Mouse (Mus musculus): ENCODE measurements at regions not wholly inside any gene's neighbourhood (a gene's known extent, or its start where the extent isn't known, plus 50 kb on each side); places are given as distances from the start of the nearest gene placed in this dataset.
"Not testable (repeated sequence)": the region's sequence is repeated elsewhere in the genome, so short reads cannot be mapped to it uniquely, and the experiment has no call there.

- peak in 2 of 3 experiments; percentile 24 to 49; a peak in 4 of 6 replicates for TF ChIP-seq CTCF (IDR thresholded peaks at IDR 0.05 in 2 of 3, conservative IDR thresholded peaks at IDR 0.05 in 1 of 3; ENCODE audit: control insufficient read depth in 1 of 3, insufficient read depth in 1 of 3, low read depth in 2 of 3, low read length in 3 of 3, poor library complexity in 1 of 3, severe bottlenecking in 1 of 3)
- TF ChIP-seq POLR2A (IDR thresholded peaks at IDR 0.05; ENCODE audit: control insufficient read depth in 1 of 2, insufficient read depth in 1 of 2, low read depth in 1 of 2, low read length in 2 of 2, poor library complexity in 1 of 2), result peak in 1 of 2 experiments; percentile 36; a peak in 1 of 4 replicates
- TF ChIP-seq ZC3H11A (IDR thresholded peaks at IDR 0.05; ENCODE audit: low read depth, low read length); JUND (IDR thresholded peaks at IDR 0.05; ENCODE audit: low read depth, low read length); POLR2AphosphoS2 (IDR thresholded peaks at IDR 0.05; ENCODE audit: low read length); EP300 (IDR thresholded peaks at IDR 0.05; ENCODE audit: low read depth in 1 of 2, low read length in 2 of 2); CHD1 (IDR thresholded peaks at IDR 0.05; ENCODE audit: low read depth, low read length): not testable (repeated sequence)
Observed at GRCm38 (mm10) chr1:101901601-101902000, 2129.0 kb downstream of the Cntnap5b start.
